Mouse (Mus musculus) left cerebral cortex, adult 11 months (tissue): Measurements from ENCODE around the gene Tmc5.

Experiments
- DNase-seq: peaks from one replicate; pipeline ENCODE4 v3.0.0; 2022; ENCODE audit warnings: low spot score

Tmc5 gene

GRCm38 (mm10) chr7:118696146-118696545, 99.0 kb downstream of the Tmc5 start:
- no peak for DNase-seq

GRCm38 (mm10) chr7:118697168-118697567, 100.1 kb downstream of the Tmc5 start:
- no peak for DNase-seq

GRCm38 (mm10) chr7:118698882-118699281, 101.8 kb downstream of the Tmc5 start:
- no peak for DNase-seq

- DNase-seq = no peak
These were observed 106.1 kb downstream of the Tmc5 start for GRCm38 (mm10) chr7:118703144-118703561.

GRCm38 (mm10) chr7:118704001-118704850, 107.1 kb downstream of the Tmc5 start:
- DNase-seq = no peak

- DNase-seq = peak; percentile 89
These were observed 108.2 kb downstream of the Tmc5 start, which contains the start of gene Gde1 for GRCm38 (mm10) chr7:118705101-118705961. Gde1 (minus strand) TSS chr7:118705778.

- DNase-seq = no peak
These were observed 109.0 kb downstream of the Tmc5 start for GRCm38 (mm10) chr7:118706051-118706450.

GRCm38 (mm10) chr7:118706488-118706887, 109.4 kb downstream of the Tmc5 start:
- no peak for DNase-seq

GRCm38 (mm10) chr7:118707216-118707615, 110.1 kb downstream of the Tmc5 start:
- no peak for DNase-seq

- DNase-seq = no peak
These were observed 110.9 kb downstream of the Tmc5 start for GRCm38 (mm10) chr7:118708002-118708401.

GRCm38 (mm10) chr7:118710776-118711175, 113.7 kb downstream of the Tmc5 start:
- no peak for DNase-seq

- peak; percentile 94 for DNase-seq
These were observed 115.4 kb downstream of the Tmc5 start, which contains the start of gene Ccp110 for GRCm38 (mm10) chr7:118712228-118713173. Ccp110 (plus strand) TSS chr7:118712552.

- no peak for DNase-seq
These were observed 117.8 kb downstream of the Tmc5 start for GRCm38 (mm10) chr7:118714873-118715272.

GRCm38 (mm10) chr7:118718066-118718465, 121.0 kb downstream of the Tmc5 start:
- DNase-seq = no peak

- no peak for DNase-seq
These were observed 126.8 kb downstream of the Tmc5 start for GRCm38 (mm10) chr7:118723927-118724326.
